Mouse (Mus musculus) liver, postnatal 0 days (tissue): ENCODE measurements at regions not wholly inside any gene's neighbourhood (a gene's known extent, or its start where the extent isn't known, plus 50 kb on each side); places are given as distances from the start of the nearest gene placed in this dataset.

Experiments
- CTCF ChIP-seq: sonication (generic); IDR thresholded peaks from 2 replicates; pipeline ENCODE4 v1.5.1; 2016; ENCODE audit warnings: antibody characterized with exemption, low read depth
- EP300 ChIP-seq: IDR thresholded peaks from 2 replicates; pipeline ENCODE4 v1.6.1; 2016; ENCODE audit warnings: antibody characterized with exemption, low read depth, mild to moderate bottlenecking

DNA sequence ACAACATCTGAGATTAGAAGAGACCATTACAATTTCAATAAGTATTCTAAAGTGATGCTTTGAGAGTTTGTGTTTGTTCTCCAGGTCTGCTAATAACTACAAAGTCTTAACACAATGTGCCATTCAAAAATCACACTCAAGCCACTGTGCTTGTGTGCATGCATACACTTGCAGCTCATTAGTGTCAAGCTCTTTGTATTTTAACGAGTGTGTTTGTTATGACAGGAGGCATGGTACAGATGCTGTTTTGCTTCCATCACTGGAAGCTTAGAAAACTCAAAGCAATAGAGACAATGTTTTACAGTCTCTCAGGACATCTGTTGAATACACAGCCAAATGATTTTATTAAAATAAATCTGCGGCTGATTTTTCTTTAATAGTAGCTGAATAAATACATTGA lies 67.1 kb upstream of the Yae1d1 start:
- TF ChIP-seq CTCF (no peak), EP300 (no peak)
